Mouse (Mus musculus) hindbrain, embryonic 16.5 days (tissue): ENCODE results near the gene Prm3. TPM values are rescaled to one million over a fixed set of nuclear protein-coding genes. Genes with fewer than 3 reads are reported as not detected.

Source experiments
- ATAC-seq: fragments of 200-750 bp; cut with Nextera tagmentation; 2 replicates; pipeline ENCODE4 v1.8.0; 2017; ENCODE audit warnings: moderate TSS enrichment, moderate library complexity
- H3K27ac ChIP-seq: fragments of 300-500 bp; sonication (generic); 2 replicates; pipeline ENCODE4 v1.5.1; 2014; ENCODE audit warnings: low read depth, mild to moderate bottlenecking, control low read depth, low read length, moderate library complexity
- H3K27me3 ChIP-seq: fragments of 300-500 bp; sonication (generic); replicated peaks from 2 replicates; pipeline ENCODE4 v1.6.1; 2014; ENCODE audit warnings: low read length; ENCODE audit not compliant: control insufficient read depth, insufficient read depth
- H3K36me3 ChIP-seq: fragments of 300-500 bp; sonication (generic); 2 replicates; pipeline ENCODE4 v1.6.1; 2014; ENCODE audit warnings: mild to moderate bottlenecking, low read length, moderate library complexity, mixed read lengths; ENCODE audit not compliant: control insufficient read depth, insufficient read depth
- H3K4me1 ChIP-seq: fragments of 300-500 bp; sonication (generic); 2 replicates; pipeline ENCODE4 v1.6.1; 2014; ENCODE audit warnings: low read depth, low read length; ENCODE audit not compliant: control insufficient read depth, insufficient read depth
- H3K4me2 ChIP-seq: fragments of 300-500 bp; sonication (generic); 2 replicates; pipeline ENCODE4 v1.6.1; 2014; ENCODE audit warnings: mild to moderate bottlenecking, low read length, control low read depth, moderate library complexity
- H3K4me3 ChIP-seq: fragments of 300-500 bp; sonication (generic); 2 replicates; pipeline ENCODE4 v1.5.1; 2014; ENCODE audit warnings: mild to moderate bottlenecking, low read length, control low read depth, moderate library complexity
- H3K9ac ChIP-seq: fragments of 300-500 bp; sonication (generic); 2 replicates; pipeline ENCODE4 v1.6.1; 2014; ENCODE audit warnings: low read depth, mild to moderate bottlenecking, control low read depth, low read length, moderate library complexity
- H3K9me3 ChIP-seq: fragments of 300-500 bp; sonication (generic); 2 replicates; pipeline ENCODE4 v1.6.1; 2014; ENCODE audit warnings: mild to moderate bottlenecking, low read length, moderate library complexity; ENCODE audit not compliant: control insufficient read depth
- WGBS: fragments of 180-500 bp; shearing (Covaris S2); extraction: QIAGEN DNeasy Blood & Tissue Kit; methylation state at CpG from one replicate; pipeline ENCODE4 v1.1.7; 2014; 5-methylcytosine and 5-hydroxymethylcytosine counted together
- polyA plus RNA-seq: library from polyadenylated mRNA; unstranded; fragments of >200 nt; fragmentation: Nextera tagmentation; extraction: Ambion mirVana; gene quantifications from 2 replicates; pipeline ENCODE4 v1.2.1, GENCODE M21; 2015

Gene Prm3
- polyA plus RNA-seq, 1 experiment from 2014 or later: not detected

DNA sequence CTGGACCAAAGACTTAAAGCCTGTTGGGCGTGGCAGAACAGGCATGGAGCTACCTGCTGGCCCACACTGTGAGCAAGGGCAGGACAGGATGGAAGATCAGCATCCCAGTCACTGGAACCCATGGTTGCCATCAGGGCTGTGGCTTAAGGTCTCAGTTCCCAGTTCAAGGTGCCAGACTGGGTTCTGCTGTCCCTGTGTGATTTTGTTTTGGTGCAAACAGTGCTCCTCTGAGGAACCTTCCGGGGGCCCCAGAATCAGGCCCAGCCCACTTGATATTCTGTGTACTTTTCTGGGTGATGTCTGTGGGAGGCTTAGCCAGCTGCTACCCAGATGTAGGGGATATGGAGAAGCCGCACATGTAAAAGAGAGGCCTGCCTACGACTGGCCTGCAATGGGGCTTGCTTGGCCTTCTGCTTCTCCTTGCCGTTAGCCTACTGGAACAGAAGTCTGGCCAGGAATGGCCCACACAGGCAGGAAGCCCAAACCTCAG lies 10.0 kb downstream of the Prm3 start:
- Histone ChIP-seq H3K4me2 (no peak overlapping the region), H3K27ac (no peak overlapping the region), H3K9me3 (no peaks in the 10 kb centered on the region), H3K27me3 (no peaks in the 10 kb centered on the region), H3K9ac (no peak overlapping the region), H3K4me3 (no peak overlapping the region), H3K4me1 (peaks cover 7% of the 10 kb centered on the region), H3K36me3 (no peaks in the 10 kb centered on the region)
- WGBS: 88% methylated on average over 5 of the region's 5 CpGs
- ATAC-seq: no peak

DNA sequence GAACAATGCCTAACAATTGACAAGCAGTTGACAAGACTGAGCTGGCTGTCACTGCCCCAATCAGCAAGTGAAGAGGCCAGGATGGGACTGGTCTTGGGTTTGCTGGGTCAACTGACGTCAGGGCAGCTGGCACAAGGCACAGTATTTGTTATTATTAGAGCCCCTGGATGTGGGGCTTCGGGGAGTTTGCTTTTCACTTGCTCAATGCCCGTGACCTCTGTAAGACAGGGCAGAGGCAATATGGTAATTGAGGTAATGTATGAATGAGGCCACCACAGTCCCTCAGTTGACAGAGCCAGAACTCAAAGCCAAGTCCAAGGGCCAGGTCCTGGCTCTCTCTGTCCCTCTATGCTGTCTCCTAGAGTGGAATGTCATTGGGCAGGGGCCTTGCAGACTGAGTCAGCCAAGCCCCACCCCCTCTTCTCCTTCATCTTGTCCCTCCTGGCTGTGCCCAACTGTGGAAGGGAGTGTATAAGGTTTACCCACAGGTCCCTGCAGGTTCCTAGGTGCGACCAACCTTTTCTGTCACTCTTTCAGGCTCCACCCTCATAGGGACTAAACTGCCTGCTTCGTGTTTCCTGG lies 13.0 kb downstream of the Prm3 start:
- Histone ChIP-seq H3K36me3 (no peaks in the 10 kb centered on the region), H3K27me3 (no peaks in the 10 kb centered on the region), H3K4me1 (peaks cover 4% of the 10 kb centered on the region), H3K9ac (no peak overlapping the region), H3K9me3 (no peaks in the 10 kb centered on the region), H3K4me3 (no peak overlapping the region), H3K4me2 (no peak overlapping the region), H3K27ac (no peak overlapping the region)
- ATAC-seq: 0 out of 2 replicates have a peak, but pooled peaks have one; percentile 13
- 67% methylated on average over 5 of the region's 5 CpGs for WGBS

DNA sequence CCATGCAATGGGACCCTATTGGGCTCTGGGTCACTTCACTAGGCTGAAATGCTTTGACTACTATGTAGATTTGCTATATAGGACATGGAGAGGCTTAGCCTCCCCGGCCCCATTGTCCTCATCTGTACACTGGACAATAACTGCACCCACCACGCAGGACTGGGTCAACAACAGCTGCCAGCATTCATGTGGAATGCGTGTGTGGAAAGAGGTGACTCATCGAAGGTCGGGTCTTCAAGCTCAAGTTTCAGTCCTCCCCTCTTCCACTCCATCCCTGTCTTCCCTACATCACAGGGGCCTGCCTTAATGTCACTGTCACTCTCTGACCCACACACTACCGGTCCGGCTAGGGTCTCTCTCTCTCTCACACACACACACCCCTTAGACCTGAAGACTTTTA lies 14.4 kb downstream of the Prm3 start:
- 77% methylated on average over 7 of the region's 7 CpGs for WGBS
- Histone ChIP-seq H3K4me1 (no peaks in the 10 kb centered on the region), H3K9ac (no peak overlapping the region), H3K27ac (no peak overlapping the region), H3K9me3 (no peaks in the 10 kb centered on the region), H3K36me3 (no peaks in the 10 kb centered on the region), H3K4me3 (no peak overlapping the region), H3K27me3 (no peaks in the 10 kb centered on the region), H3K4me2 (no peak overlapping the region)
- ATAC-seq: no peak

DNA sequence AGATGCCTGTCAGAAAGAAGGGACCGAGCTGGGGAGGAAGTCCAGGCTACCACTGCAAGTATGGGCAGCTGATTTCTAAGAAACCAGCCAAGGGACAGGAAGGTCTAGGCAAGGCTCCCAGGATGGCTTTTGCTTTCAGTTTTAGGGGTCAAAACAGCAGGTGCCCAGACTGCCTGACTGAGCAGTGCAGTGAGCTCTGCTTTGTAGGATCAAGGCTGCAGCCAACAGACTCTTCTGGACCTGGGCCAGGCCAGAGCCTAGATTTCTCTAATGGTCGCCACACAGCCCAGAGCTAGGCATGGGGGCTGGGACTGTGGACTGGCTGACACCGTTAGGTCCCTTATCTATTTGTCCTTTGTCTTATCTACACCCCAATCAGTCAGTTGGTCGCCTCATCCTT lies 16.0 kb downstream of the Prm3 start:
- no peaks in the 10 kb centered on the region for H3K9me3 ChIP-seq
- no peak overlapping the region for H3K4me3 ChIP-seq
- no peak overlapping the region for H3K4me2 ChIP-seq
- no peaks in the 10 kb centered on the region for H3K27me3 ChIP-seq
- no peak for ATAC-seq
- WGBS: 70% methylated on average over 4 of the region's 4 CpGs
- H3K27ac ChIP-seq: no peak overlapping the region
- no peaks in the 10 kb centered on the region for H3K4me1 ChIP-seq
- no peaks in the 10 kb centered on the region for H3K36me3 ChIP-seq
- no peak overlapping the region for H3K9ac ChIP-seq

GRCm38 (mm10) chr16:10773543-10773942 lies 17.2 kb downstream of the Prm3 start:
- WGBS: 81% methylated on average over 8 of the region's 8 CpGs
- Histone ChIP-seq H3K4me1 (no peaks in the 10 kb centered on the region), H3K36me3 (no peaks in the 10 kb centered on the region), H3K27ac (no peak overlapping the region), H3K4me2 (no peak overlapping the region), H3K27me3 (no peaks in the 10 kb centered on the region), H3K9me3 (no peaks in the 10 kb centered on the region), H3K9ac (no peak overlapping the region), H3K4me3 (no peak overlapping the region)
- ATAC-seq: no peak

GRCm38 (mm10) chr16:10771769-10772510 lies 18.8 kb downstream of the Prm3 start:
- H3K27me3 ChIP-seq: no peaks in the 10 kb centered on the region
- H3K4me3 ChIP-seq: no peak overlapping the region
- no peaks in the 10 kb centered on the region for H3K9me3 ChIP-seq
- no peak overlapping the region for H3K4me2 ChIP-seq
- no peak overlapping the region for H3K27ac ChIP-seq
- no peaks in the 10 kb centered on the region for H3K36me3 ChIP-seq
- no peak overlapping the region for H3K9ac ChIP-seq
- H3K4me1 ChIP-seq: no peaks in the 10 kb centered on the region
- no peak for ATAC-seq
- WGBS: 62% methylated on average over 19 of the region's 19 CpGs

DNA sequence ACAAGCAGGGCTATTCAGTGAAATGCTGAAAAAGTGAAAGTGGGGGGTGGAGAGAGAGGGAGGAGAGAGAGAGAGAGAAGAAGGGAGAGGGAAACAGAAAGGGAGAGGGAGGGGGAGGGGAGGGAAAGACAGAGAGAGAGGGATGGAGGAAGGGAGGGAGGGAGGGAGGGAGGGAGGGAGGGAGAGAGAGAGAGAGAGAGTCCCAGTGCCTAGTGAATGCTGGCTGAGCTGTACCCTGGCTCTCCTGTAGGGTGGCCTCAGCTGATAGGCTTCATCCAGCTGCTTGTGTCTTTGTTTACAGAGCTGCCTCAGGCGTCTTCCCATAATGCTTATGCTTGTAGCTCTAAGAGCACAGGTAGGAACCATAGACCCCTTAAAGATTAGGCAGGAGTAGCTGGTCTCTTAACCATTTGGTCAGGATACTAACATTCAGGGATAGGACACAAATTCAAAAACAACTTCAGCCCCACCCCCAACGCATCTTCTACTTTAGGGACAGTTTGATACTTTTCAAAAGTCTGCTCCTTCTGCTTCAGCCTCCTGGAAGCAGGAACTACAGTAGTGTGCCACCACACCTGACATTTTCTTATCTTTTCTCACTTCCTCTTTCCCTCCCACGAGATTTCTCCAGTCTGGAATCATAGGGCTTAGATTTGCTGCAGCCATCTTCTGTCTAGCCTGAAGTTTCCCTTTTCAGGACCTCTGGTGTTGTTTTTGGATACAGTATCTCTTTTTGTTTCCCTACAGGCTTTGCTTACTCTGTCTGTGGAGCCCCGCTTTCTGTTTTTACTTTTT lies 20.0 kb downstream of the Prm3 start:
- 63% methylated on average over 4 of the region's 4 CpGs for WGBS
- ATAC-seq: no peak
- Histone ChIP-seq H3K27me3 (no peaks in the 10 kb centered on the region), H3K4me1 (no peaks in the 10 kb centered on the region), H3K4me3 (no peak overlapping the region), H3K36me3 (no peaks in the 10 kb centered on the region), H3K27ac (no peak overlapping the region), H3K9ac (no peak overlapping the region), H3K4me2 (no peak overlapping the region), H3K9me3 (no peaks in the 10 kb centered on the region)

- ATAC-seq: no peak
- Histone ChIP-seq H3K9ac (no peak overlapping the region), H3K4me1 (no peaks in the 10 kb centered on the region), H3K4me2 (no peak overlapping the region), H3K9me3 (no peaks in the 10 kb centered on the region), H3K27me3 (no peaks in the 10 kb centered on the region), H3K4me3 (no peak overlapping the region), H3K27ac (no peak overlapping the region), H3K36me3 (no peaks in the 10 kb centered on the region)
- 33% methylated on average over 2 of the region's 2 CpGs for WGBS
Measured at GRCm38 (mm10) chr16:10769661-10770060, 21.1 kb downstream of the Prm3 start.

GRCm38 (mm10) chr16:10768821-10769220 lies 21.9 kb downstream of the Prm3 start:
- no peaks in the 10 kb centered on the region for H3K36me3 ChIP-seq
- H3K27ac ChIP-seq: no peak overlapping the region
- no peaks in the 10 kb centered on the region for H3K9me3 ChIP-seq
- WGBS: 66% methylated on average over 9 of the region's 9 CpGs
- no peak overlapping the region for H3K4me2 ChIP-seq
- no peak overlapping the region for H3K9ac ChIP-seq
- no peak overlapping the region for H3K4me3 ChIP-seq
- no peak for ATAC-seq
- no peaks in the 10 kb centered on the region for H3K27me3 ChIP-seq
- H3K4me1 ChIP-seq: no peaks in the 10 kb centered on the region
